Mouse (Mus musculus) c-Kit-positive CD71-negative TER-119-negative erythroid progenitor cells, embryonic 14.5 days (primary cell): ENCODE measurements around the gene Cdc27.
"Not testable (repeated sequence)": the region's sequence is repeated elsewhere in the genome, so short reads cannot be mapped to it uniquely, and the experiment has no call there.

Experiments used
- DNase-seq: peaks from one replicate; pipeline ENCODE4 v3.0.0-alpha.2; 2013; ENCODE audit warnings: low read depth

Gene Cdc27

GRCm38 (mm10) chr11:104570515-104570914 lies 20.1 kb upstream of the Cdc27 start:
- DNase-seq = not testable (repeated sequence)

GRCm38 (mm10) chr11:104568326-104568725 lies 17.9 kb upstream of the Cdc27 start:
- no peak for DNase-seq

- DNase-seq = no peak
Measured at GRCm38 (mm10) chr11:104567736-104568135, 17.3 kb upstream of the Cdc27 start.

GRCm38 (mm10) chr11:104566796-104567195 lies 16.4 kb upstream of the Cdc27 start:
- no peak for DNase-seq

- DNase-seq = no peak
Measured at GRCm38 (mm10) chr11:104566097-104566496, 15.7 kb upstream of the Cdc27 start.

- DNase-seq = no peak
Measured at GRCm38 (mm10) chr11:104565172-104565571, 14.8 kb upstream of the Cdc27 start.

- no peak for DNase-seq
Measured at GRCm38 (mm10) chr11:104563496-104563895, 13.1 kb upstream of the Cdc27 start.

- no peak for DNase-seq
Measured at GRCm38 (mm10) chr11:104560971-104561370, 10.6 kb upstream of the Cdc27 start.

- DNase-seq = no peak
Measured at GRCm38 (mm10) chr11:104558651-104559403, 8.4 kb upstream of the Cdc27 start.

- no peak for DNase-seq
Measured at GRCm38 (mm10) chr11:104558065-104558464, 7.6 kb upstream of the Cdc27 start.

- DNase-seq = no peak
Measured at GRCm38 (mm10) chr11:104549438-104550405, 698 bp downstream of the Cdc27 start.

- no peak for DNase-seq
Measured at GRCm38 (mm10) chr11:104547502-104547901, 2.9 kb downstream of the Cdc27 start.

GRCm38 (mm10) chr11:104544507-104544906 lies 5.9 kb downstream of the Cdc27 start:
- DNase-seq = no peak

GRCm38 (mm10) chr11:104543337-104543736 lies 7.1 kb downstream of the Cdc27 start:
- DNase-seq = not testable (repeated sequence)

GRCm38 (mm10) chr11:104539811-104540210 lies 10.6 kb downstream of the Cdc27 start:
- DNase-seq = no peak

- DNase-seq = no peak
Measured at GRCm38 (mm10) chr11:104537945-104538555, 12.4 kb downstream of the Cdc27 start.

GRCm38 (mm10) chr11:104536843-104537242 lies 13.6 kb downstream of the Cdc27 start:
- DNase-seq = no peak

GRCm38 (mm10) chr11:104525935-104526334 lies 24.5 kb downstream of the Cdc27 start:
- DNase-seq = no peak

- no peak for DNase-seq
Measured at GRCm38 (mm10) chr11:104512436-104512835, 38.0 kb downstream of the Cdc27 start.

GRCm38 (mm10) chr11:104510606-104511005 lies 39.8 kb downstream of the Cdc27 start:
- DNase-seq = peak; percentile 34

GRCm38 (mm10) chr11:104508455-104508854 lies 42.0 kb downstream of the Cdc27 start:
- no peak for DNase-seq

GRCm38 (mm10) chr11:104488292-104488691 lies 62.1 kb downstream of the Cdc27 start:
- DNase-seq = no peak
